Mouse (Mus musculus): ENCODE measurements around the gene Pde4a.
"Not testable (repeated sequence)": the region's sequence is repeated elsewhere in the genome, so short reads cannot be mapped to it uniquely, and the experiment has no call there.

Gene Pde4a

GRCm38 (mm10) chr9:21183421-21183820, 17.9 kb downstream of the Pde4a start:
- no peak for DNase-seq (ENCODE audit: low read depth, low spot score)

GRCm38 (mm10) chr9:21183905-21184413, 18.4 kb downstream of the Pde4a start:
- no peak for DNase-seq (ENCODE audit: low read depth, low spot score)

GRCm38 (mm10) chr9:21184733-21185132, 19.2 kb downstream of the Pde4a start:
- DNase-seq (ENCODE audit: low read depth, low spot score) = no peak

GRCm38 (mm10) chr9:21185436-21185835, 19.9 kb downstream of the Pde4a start:
- DNase-seq (ENCODE audit: low read depth, low spot score) = no peak

GRCm38 (mm10) chr9:21189905-21190304, 24.4 kb downstream of the Pde4a start:
- DNase-seq (ENCODE audit: low read depth, low spot score) = no peak

GRCm38 (mm10) chr9:21190670-21191069, 25.2 kb downstream of the Pde4a start:
- DNase-seq (ENCODE audit: low read depth, low spot score) = no peak

- no peak for DNase-seq (ENCODE audit: low read depth, low spot score)
Observed at GRCm38 (mm10) chr9:21193786-21194185, 28.3 kb downstream of the Pde4a start.

GRCm38 (mm10) chr9:21194787-21195493, 29.4 kb downstream of the Pde4a start:
- DNase-seq (ENCODE audit: low read depth, low spot score) = no peak

- not testable (repeated sequence) for DNase-seq (ENCODE audit: low read depth, low spot score)
Observed at GRCm38 (mm10) chr9:21195736-21196505, 30.4 kb downstream of the Pde4a start.

GRCm38 (mm10) chr9:21196521-21197433, 31.3 kb downstream of the Pde4a start:
- no peak for DNase-seq (ENCODE audit: low read depth, low spot score)

GRCm38 (mm10) chr9:21197981-21198380, 32.5 kb downstream of the Pde4a start:
- DNase-seq (ENCODE audit: low read depth, low spot score) = no peak

- no peak for DNase-seq (ENCODE audit: low read depth, low spot score)
Observed at GRCm38 (mm10) chr9:21198960-21199359, 33.4 kb downstream of the Pde4a start.

GRCm38 (mm10) chr9:21204156-21204527, 38.6 kb downstream of the Pde4a start:
- DNase-seq (ENCODE audit: low read depth, low spot score) = no peak

- no peak for DNase-seq (ENCODE audit: low read depth, low spot score)
Observed at GRCm38 (mm10) chr9:21204528-21205272, 39.2 kb downstream of the Pde4a start.

- DNase-seq (ENCODE audit: low read depth, low spot score) = no peak
Observed at GRCm38 (mm10) chr9:21206848-21207247, 41.3 kb downstream of the Pde4a start.

- no peak for DNase-seq (ENCODE audit: low read depth, low spot score)
Observed at GRCm38 (mm10) chr9:21208626-21209025, 43.1 kb downstream of the Pde4a start.

GRCm38 (mm10) chr9:21210821-21211220, 45.3 kb downstream of the Pde4a start:
- DNase-seq (ENCODE audit: low read depth, low spot score) = no peak

GRCm38 (mm10) chr9:21211624-21212023, 46.1 kb downstream of the Pde4a start:
- no peak for DNase-seq (ENCODE audit: low read depth, low spot score)

GRCm38 (mm10) chr9:21213617-21214190, 48.2 kb downstream of the Pde4a start:
- DNase-seq (ENCODE audit: low read depth, low spot score) = no peak

GRCm38 (mm10) chr9:21216050-21216841, 50.7 kb downstream of the Pde4a start:
- DNase-seq (ENCODE audit: low read depth, low spot score) = no peak
